8 mouse cellular contexts compared by ENCODE assay signal in genomic region chr1:89927061-89927661, GRCm38 (mm10). TPM values are rescaled to one million over a fixed set of nuclear protein-coding genes. Genes with fewer than 3 reads are reported as not detected.
A peak's percentile ranks its signal among the peaks of the same experiment; 100 is the strongest.
DNase-seq lines count a peak whose midpoint lies in the region; ATAC-seq lines count a peak whose summit lies in the region.

No protein-coding gene starts in this region.

- intact Hi-C loops in heart, postnatal 36 days (cut with DNase I) = loop anchor here (5.0 kb wide), 1 partner anchor 70 kb away; no protein-coding TSS in a partner anchor

- ATAC-seq in heart, embryonic 16.5 days (replicated peaks; ENCODE audit: extremely low read depth, insufficient read depth, low FRiP score) = no peak
- no peak for ATAC-seq in embryonic facial prominence, embryonic 11.5 days (replicated peaks; ENCODE audit: insufficient number of reproducible peaks, low FRiP score, low TSS enrichment, low read depth)
- ATAC-seq in limb, embryonic 11.5 days (ENCODE audit: insufficient number of reproducible peaks, low FRiP score, low TSS enrichment, low read depth) = no peak

- peak overlapping the region; percentile 62 for H3K4me2 ChIP-seq in heart, embryonic 16.5 days (ENCODE audit: low read depth, low read length)
- H3K4me2 ChIP-seq in embryonic facial prominence, embryonic 11.5 days (ENCODE audit: low read depth, low read length) = peak overlapping the region; percentile 47
- H3K4me2 ChIP-seq in limb, embryonic 11.5 days (ENCODE audit: low read depth, severe bottlenecking) = peak overlapping the region; percentile 68

- H3K4me1 ChIP-seq in heart, embryonic 16.5 days (ENCODE audit: control insufficient read depth, insufficient read depth, low read length) = peaks cover 22% of the 10 kb centered on the region
- H3K4me1 ChIP-seq in embryonic facial prominence, embryonic 11.5 days (ENCODE audit: control insufficient read depth, insufficient read depth, low read length) = peaks cover 12% of the 10 kb centered on the region; the same call in 1 of the 2 replicates
- peaks cover 29% of the 10 kb centered on the region for H3K4me1 ChIP-seq in limb, embryonic 11.5 days (ENCODE audit: control insufficient read depth, insufficient read depth, low read length)

- no peak overlapping the region for H3K9ac ChIP-seq in heart, embryonic 16.5 days (ENCODE audit: low read length)
- no peak overlapping the region for H3K9ac ChIP-seq in embryonic facial prominence, embryonic 11.5 days (replicated peaks; ENCODE audit: low read length)
- 0 out of 2 replicates have a peak overlapping the region, but pooled peaks have one; percentile 12 for H3K9ac ChIP-seq in limb, embryonic 11.5 days (ENCODE audit: low read length)

- H3K27me3 ChIP-seq in heart, embryonic 16.5 days (ENCODE audit: control insufficient read depth, insufficient read depth, low read length) = peaks cover 95% of the 10 kb centered on the region
- H3K27me3 ChIP-seq in embryonic facial prominence, embryonic 11.5 days (ENCODE audit: control insufficient read depth, insufficient read depth, low read length) = peaks cover 89% of the 10 kb centered on the region
- peaks cover 90% of the 10 kb centered on the region for H3K27me3 ChIP-seq in limb, embryonic 11.5 days (ENCODE audit: control insufficient read depth, insufficient read depth, low read length)

- WGBS in heart, embryonic 16.5 days = 2% methylated on average over 35 of the region's 36 CpGs
- 1% methylated on average over 36 of the region's 36 CpGs for WGBS in embryonic facial prominence, embryonic 11.5 days
- 2% methylated on average over 36 of the region's 36 CpGs for whole genome bisulfite sequencing in limb, embryonic 11.5 days

- no peak for DNase-seq in heart, postnatal 36 days
- peak; percentile 39 for DNase-seq in embryonic facial prominence, embryonic 11.5 days (ENCODE audit: low spot score)
- peak; percentile 64 for DNase-seq in limb, embryonic 11.5 days (ENCODE audit: low spot score)
- peak; percentile 75 for DNase-seq in neural tube, embryonic 10.5 days (ENCODE audit: extremely low spot score, low spot score)
- no peak for DNase-seq in urinary bladder, postnatal 25 days (ENCODE audit: low spot score)
- no peak for DNase-seq in frontal cortex, postnatal 10 days (ENCODE audit: low spot score in 2 of 2)
- DNase-seq in cerebellum, adult 11 months = no peak

- H3K9me3 ChIP-seq in heart, embryonic 16.5 days (replicated peaks; ENCODE audit: control insufficient read depth, low read length) = no peaks in the 10 kb centered on the region
- H3K9me3 ChIP-seq in embryonic facial prominence, embryonic 11.5 days (replicated peaks; ENCODE audit: control insufficient read depth, low read length) = no peaks in the 10 kb centered on the region
- H3K9me3 ChIP-seq in limb, embryonic 11.5 days (ENCODE audit: control insufficient read depth, low read length) = no peaks in the 10 kb centered on the region; the same call in 1 of the 2 replicates

- H3K36me3 ChIP-seq in heart, embryonic 16.5 days (ENCODE audit: control insufficient read depth, insufficient read depth) = no peaks in the 10 kb centered on the region
- H3K36me3 ChIP-seq in embryonic facial prominence, embryonic 11.5 days (replicated peaks; ENCODE audit: control insufficient read depth, insufficient read depth, low read depth, low read length) = no peaks in the 10 kb centered on the region
- H3K36me3 ChIP-seq in limb, embryonic 11.5 days (ENCODE audit: control insufficient read depth, insufficient read depth, low read length) = no peaks in the 10 kb centered on the region

- peak overlapping the region; percentile 42 for H3K4me3 ChIP-seq in heart, embryonic 16.5 days (ENCODE audit: low read length)
- H3K4me3 ChIP-seq in embryonic facial prominence, embryonic 11.5 days (ENCODE audit: low read depth, low read length) = peak overlapping the region; percentile 17
- peak overlapping the region; percentile 15 for H3K4me3 ChIP-seq in limb, embryonic 11.5 days (ENCODE audit: low read depth, low read length)

- H3K27ac ChIP-seq in heart, embryonic 16.5 days (ENCODE audit: low read length) = no peak overlapping the region
- H3K27ac ChIP-seq in embryonic facial prominence, embryonic 11.5 days (replicated peaks; ENCODE audit: low read depth, low read length) = no peak overlapping the region
- H3K27ac ChIP-seq in limb, embryonic 11.5 days (replicated peaks; ENCODE audit: low read depth, low read length) = no peak overlapping the region

RNA-seq across cellular contexts. Expression of gene Gbx2, which starts 3.8 kb away (rescaled TPM):
- not detected in 2 replicates for polyA plus RNA-seq in heart, embryonic 16.5 days (2015; fragmentation: Nextera tagmentation; extraction: Ambion mirVana)
- not detected for total RNA-seq in heart, postnatal 36 days (2021)
- 5.5 and 7.2 TPM in 2 replicates for polyA plus RNA-seq in embryonic facial prominence, embryonic 11.5 days (2014; fragmentation: Nextera tagmentation; extraction: Ambion mirVana)
- polyA plus RNA-seq in limb, embryonic 11.5 days (2014; fragmentation: Nextera tagmentation; extraction: Ambion mirVana) = 1.3 and 1.6 TPM in 2 replicates

Comparison
In these comparisons a context has a peak if more than half of its experiments do, and no peak if none do; other contexts are left out.
1. DNase-seq: peak in embryonic facial prominence, embryonic 11.5 days (single experiment), limb, embryonic 11.5 days (single experiment) and neural tube, embryonic 10.5 days (single experiment); none in heart, postnatal 36 days (0 of 2), urinary bladder, postnatal 25 days (single experiment), frontal cortex, postnatal 10 days (0 of 2) and cerebellum, adult 11 months (single experiment).
2. Peak in every context shown above with its lines, with median percentiles within 50 percentile points of each other: H3K4me2 ChIP-seq and H3K4me3 ChIP-seq.